Mouse (Mus musculus) left cerebral cortex, postnatal 36 days (tissue): ENCODE results near the gene Il34. TPM values are rescaled to one million over a fixed set of nuclear protein-coding genes. Genes with fewer than 3 reads are reported as not detected.
A peak's percentile ranks its signal among the peaks of the same experiment; 100 is the strongest.

ENCODE experiments used
- DNase-seq, 2 experiments: peaks; one replicate each; pipeline ENCODE4 v3.0.0; 2021 to 2022; ENCODE audit warnings: low spot score in 2 of 2, mixed read lengths in 1 of 2
- intact Hi-C: fragments of 180-260 bp; cut with DNase I; formaldehyde crosslinking; loops from one replicate; pipeline ENCODE4 v1.15.1; 2025
- total RNA-seq, 2 experiments: library from RNA; stranded (reverse); gene quantifications; 2 replicates each; pipeline ENCODE4 v1.2.3; 2021

Il34 gene
- total RNA-seq, 2 experiments from 2014 or later = 103 to 107 TPM

DNA sequence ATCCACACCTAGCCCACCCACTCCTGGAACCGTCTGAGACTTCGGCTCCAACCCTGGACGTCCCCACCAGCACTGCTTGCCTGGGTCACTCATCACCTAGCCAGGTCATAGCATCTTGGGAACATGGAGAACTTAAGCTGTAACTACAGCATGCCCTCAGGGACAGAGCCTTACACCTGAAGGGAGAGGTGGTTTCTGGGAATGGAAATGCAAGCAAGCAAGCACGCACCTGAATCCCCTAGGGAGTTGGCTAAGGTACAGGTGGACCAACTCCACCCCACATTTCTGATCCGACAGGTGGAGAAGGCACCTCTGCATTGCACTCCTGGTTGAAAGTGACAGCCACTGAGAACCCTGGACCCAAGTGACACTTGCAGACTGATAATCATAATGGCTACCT lies 54.2 kb downstream of the Il34 start:
- intact Hi-C loops = loop anchor here (5.0 to 10.0 kb wide), 3 partner anchors 56 to 343 kb away; partner anchors contain the start of genes Clec18a, Il34 and Pdpr
- no peak for DNase-seq

DNA sequence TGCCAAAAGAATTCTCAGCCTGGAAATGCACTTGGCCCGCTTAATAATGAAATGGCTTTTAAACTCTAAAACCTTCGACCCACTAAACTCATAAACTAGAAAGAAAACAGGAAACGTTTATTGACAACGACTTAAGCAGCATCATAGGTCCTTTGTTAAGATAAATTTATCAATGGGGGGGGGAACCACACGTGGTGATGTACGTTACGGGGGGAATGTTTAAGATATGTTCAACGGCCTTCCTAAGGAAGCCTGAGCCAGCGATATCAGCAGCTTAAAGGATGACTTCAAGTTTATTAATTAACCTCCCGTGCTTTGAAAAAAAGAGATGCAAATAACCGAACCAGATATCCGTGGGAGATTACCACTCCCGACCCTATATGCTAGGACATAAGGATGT lies 55.5 kb downstream of the Il34 start:
- DNase-seq = no peak

DNA sequence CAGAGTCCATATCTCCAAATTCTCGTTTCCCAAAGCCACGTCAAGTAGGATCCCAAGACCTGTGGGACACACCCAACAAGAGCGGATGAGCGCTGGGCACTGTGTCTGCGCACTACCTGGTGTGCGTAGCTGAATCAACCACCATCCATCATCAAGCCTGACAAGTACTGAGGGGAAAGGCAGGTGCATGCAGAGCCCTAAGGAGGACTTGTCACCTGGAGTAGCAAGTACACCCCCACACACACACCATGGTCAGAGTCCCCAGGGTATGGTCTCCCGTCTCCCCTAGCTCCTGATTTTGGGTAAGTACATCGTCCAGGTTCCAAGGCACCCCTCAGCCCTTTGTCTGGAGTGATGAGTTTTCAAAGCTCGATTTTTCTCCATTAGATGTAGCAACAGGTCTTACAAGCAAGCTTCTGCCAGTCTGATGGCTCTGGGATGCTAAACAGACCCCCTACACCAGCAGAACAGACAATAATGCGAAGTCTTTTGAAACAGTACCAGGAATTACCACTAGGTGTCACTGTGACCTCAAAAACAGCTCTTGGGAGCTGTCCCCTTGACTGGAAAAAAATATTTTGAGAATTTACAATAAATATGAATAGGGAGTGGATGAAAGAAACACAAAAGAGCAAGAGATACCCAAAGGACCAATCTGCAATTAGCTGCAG lies 56.1 kb downstream of the Il34 start:
- no peak for DNase-seq
- intact Hi-C loops = loop anchor here (5.0 to 10.0 kb wide), 3 partner anchors 58 to 345 kb away; partner anchors contain the start of genes Clec18a, Il34 and Pdpr

More for the DNA sequence above, 55.5 kb downstream of the Il34 start:
- intact Hi-C loops = loop anchor here (5.0 to 10.0 kb wide), 3 partner anchors 57 to 345 kb away; partner anchors contain the start of genes Clec18a, Il34 and Pdpr

DNA sequence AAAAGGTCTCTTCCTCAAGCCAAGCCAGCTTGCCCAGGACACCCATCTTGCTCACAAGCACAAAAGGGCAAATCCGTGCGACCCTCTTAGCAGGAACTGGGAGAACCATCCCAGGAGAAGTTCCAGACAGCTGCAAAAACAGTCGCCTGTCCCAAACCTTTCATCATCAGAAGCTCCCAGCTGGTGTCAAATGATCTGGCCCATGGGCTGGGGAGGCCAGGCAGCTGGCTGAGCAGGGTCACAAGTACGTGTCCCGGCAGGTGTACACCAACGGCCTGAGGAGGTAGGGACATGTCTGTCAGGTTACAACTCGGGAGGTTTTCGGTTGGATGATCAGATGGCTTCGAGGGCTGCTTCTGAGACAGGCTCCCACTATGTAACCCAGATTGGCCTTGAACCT lies 59.1 kb downstream of the Il34 start:
- no peak for DNase-seq
- intact Hi-C loops = no loop called here

DNA sequence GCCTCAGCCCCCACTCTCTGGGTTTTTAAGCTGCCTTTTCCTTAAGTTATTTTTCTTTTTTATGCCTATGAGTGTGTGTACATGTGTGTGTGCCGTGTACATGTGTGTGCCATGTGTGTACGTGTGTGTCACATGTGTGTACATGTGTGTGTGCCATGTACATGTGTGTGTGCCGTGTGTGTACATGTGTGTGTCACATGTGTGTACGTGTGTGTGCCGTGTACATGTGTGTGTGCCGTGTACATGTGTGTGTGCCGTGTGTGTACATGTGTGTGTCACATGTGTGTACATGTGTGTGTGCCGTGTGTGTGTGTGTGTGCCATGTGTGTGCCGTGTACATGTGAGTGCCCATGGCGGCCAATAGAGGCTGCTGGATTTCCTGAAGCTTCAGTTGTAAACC lies 60.6 kb downstream of the Il34 start:
- intact Hi-C loops = no loop called here
- DNase-seq = no peak

DNA sequence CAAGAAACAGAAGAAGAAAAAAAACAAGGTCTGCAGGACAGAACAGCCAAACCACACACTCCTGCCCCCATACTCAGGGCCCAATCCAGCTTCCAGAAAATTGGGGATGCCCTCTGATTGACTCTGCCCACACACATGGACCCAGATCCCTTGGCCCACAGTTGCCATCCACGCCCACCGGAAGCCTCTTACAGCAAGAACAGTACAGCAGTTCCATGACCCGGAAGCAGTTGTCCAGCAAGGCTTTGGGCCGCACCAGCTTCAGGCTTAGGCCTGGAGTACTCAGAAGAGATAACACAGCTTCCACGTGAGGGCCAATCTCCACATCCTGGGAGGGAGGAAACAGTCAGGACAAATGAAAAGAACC lies 63.3 kb downstream of the Il34 start:
- no peak for DNase-seq
- intact Hi-C loops = loop anchor here (5.0 kb wide), 1 partner anchor 95 kb away; no protein-coding TSS in a partner anchor

DNA sequence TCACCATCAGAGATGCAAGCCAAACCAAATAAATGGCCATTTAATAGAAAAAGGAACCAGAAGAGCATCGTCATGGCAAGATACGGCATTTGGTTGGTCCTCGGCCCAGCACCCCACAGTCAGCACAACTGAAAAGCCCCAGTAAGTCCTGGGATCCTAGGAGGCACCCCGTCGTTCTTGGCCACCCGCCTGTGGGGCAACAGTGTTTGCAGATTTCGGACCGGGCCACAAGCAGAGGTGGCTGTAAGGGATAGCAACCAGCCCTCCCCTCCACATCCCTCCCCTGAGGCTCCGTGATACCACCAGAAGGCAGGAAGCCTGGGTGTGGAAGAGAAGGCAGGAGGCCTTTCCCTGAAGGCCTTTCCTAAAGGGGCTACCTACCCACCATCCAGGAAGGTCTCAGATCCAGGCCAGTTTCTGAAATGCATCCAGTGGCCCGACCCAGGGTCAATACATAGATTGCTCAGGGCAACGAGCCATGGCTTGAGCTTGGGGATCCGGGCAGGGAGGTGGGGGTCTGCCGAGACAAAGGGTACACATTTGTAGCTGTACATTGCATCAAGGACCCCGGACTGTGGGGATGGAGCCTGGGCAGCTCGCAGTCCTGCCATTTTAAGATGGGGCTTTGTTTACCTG lies 63.8 kb downstream of the Il34 start:
- DNase-seq = no peak
- intact Hi-C loops = loop anchor here (5.0 kb wide), 1 partner anchor 95 kb away; no protein-coding TSS in a partner anchor

DNA sequence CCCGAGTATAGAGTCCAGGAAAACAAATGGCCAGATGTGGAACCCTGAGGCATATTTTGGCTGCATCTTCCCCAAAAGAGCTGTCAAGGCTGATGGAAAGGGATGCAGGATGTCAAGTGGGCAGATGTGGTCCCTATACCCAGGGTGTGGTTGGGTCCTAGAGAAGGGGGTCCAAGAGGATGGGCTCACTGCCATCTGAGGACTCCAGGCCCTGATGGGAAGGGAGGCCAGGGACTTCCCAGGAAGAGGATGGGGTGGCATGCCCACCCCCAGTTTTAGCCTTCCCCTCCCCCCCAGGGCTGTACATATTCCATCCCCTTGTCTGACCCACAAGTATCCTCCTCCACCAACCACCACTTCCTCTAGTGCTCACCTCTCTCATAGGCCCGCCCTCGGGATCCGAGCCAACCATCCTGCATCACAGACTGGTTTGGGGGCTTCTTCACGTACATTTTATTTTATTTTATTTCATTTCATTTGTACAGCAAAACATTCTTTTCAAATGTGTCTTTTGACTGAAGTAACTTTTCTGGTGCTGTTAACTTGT lies 65.0 kb downstream of the Il34 start:
- DNase-seq = no peak
- intact Hi-C loops = loop anchor here (5.0 kb wide), 1 partner anchor 93 kb away; no protein-coding TSS in a partner anchor

DNA sequence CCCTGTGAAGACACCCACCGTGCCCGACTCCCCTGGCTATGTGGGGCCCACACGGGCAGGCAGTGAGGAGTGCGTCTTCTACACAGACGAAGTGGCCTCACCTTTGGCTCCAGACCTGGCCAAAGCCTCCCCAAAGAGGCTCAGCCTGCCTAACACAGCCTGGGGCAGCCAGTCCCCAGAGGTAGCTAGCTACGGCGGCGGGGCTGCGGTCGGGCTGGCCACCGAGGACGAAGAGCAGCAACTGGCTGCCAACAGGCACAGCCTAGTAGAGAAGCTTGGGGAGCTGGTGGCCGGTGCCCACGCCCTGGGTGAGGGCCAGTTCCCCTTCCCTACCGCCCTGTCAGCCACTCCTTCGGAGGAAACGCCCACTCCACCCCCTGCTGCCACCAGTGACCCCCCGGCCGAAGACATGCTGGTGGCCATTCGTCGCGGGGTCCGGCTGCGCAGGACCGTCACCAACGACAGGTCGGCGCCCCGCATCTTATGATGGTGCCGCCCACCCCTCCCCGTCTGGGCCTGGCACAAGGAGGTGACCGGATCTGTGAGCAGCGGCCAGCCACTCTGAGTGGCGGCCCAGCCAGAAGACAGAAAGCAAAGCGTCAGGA lies 67.0 kb downstream of the Il34 start:
- intact Hi-C loops = no loop called here
- peak in 1 of 2 experiments; percentile 11 for DNase-seq

DNA sequence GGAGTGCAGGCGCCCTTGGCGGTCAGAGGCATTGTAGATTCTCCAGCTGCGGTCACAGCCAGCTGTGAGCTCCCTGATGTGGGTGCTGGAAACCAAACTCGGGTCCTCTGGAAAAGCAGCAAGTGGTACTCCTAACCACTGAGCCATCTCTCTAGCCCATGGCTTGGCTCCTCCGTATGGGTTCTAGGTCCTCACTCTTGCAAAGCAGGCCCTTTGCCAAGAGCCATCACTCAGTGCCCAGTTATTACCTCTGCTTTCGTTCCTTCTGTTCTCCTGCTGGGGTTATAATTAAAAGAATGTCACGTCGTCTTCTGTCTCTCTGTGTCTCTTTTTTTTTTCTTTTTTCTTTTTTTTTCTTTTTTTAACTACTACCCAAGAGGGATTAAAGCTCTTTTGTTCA lies 72.7 kb downstream of the Il34 start:
- no peak for DNase-seq
- intact Hi-C loops = no loop called here

DNA sequence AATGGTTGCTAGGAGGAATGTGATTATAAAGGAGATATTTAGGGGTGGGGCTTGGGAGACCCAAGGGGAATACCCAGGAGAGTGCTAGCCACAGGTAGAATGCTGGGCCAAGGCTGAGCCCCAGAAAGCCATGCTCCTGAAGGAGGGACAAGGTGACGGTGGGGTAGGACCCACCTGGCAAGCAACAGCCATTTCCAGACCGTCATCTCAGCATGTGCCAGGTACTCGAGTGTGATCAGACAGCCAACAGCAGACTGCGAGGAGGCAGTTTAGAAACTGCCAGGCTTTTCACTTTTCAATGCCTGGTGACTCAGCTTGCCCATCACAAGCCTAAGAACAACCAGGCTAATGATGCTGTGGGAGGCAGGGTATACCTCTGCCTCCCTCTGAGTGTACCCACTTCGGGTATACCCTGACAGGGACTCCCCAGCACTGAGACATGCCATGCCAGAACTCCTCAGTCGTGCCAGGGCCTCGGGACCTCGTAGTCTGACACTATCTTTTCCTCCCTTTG lies 74.3 kb downstream of the Il34 start:
- intact Hi-C loops = no loop called here
- peak in 1 of 2 experiments; percentile 24 for DNase-seq

DNA sequence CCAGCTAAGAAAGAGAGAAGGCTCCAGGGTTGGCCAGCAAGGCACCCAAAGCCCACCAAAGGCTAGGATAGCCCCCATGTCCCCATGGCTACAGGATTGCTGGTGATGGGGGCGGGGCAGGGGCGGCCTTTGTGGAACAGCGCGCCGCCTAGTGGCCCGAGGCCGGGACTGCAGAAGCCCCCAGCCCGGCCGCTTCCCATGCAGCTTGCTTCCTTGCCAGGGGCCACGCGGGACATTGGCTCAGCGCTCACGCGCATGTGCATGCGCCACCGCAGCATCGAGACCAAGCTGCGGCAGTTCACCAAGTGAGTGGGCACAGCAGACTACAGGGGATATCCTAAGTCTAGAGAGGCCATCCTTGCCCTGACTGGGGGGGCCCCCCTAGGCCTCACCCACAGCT lies 78.8 kb downstream of the Il34 start:
- DNase-seq = peak in 1 of 2 experiments; percentile 47
- intact Hi-C loops = loop anchor here (2.0 kb wide), 1 partner anchor 80 kb away; no protein-coding TSS in a partner anchor

DNA sequence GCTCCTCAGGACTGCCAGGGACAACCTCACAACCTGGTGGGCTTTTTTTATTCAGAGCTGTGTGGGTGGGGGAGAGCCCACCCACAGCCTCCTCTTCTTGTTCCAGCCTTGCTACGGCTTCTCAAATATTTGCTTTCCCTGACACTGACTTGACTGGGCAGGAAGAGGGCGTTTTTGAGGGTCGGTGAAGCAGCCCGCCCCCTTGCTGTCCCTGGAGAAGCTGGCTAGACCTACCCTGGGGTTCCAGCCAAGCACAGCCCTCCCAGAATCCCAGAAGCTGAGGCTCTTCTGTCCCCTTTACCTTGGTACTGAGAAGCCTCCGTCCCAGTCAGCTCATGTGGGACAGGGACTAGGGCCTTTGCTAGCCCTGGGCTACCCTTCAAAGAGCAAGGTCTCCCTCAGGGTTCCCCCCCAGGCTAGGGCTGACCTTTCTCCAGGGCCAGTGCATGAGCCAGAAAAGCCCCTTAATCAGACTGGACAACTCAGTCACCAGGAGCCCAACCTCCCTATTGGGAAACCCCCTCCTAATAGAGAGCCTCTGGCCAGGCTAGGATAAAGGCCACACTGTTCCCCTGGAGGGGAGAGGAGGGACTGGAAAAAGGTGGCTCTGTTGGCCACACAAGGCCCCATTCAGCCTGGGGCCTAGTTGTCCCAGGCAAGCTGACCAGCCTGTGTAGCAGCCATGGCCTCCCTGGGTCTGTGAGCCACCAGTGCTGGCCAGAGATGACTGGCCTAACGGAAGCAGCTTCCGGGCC lies 80.5 kb downstream of the Il34 start:
- intact Hi-C loops = no loop called here
- DNase-seq = peak in 1 of 2 experiments; percentile 31

DNA sequence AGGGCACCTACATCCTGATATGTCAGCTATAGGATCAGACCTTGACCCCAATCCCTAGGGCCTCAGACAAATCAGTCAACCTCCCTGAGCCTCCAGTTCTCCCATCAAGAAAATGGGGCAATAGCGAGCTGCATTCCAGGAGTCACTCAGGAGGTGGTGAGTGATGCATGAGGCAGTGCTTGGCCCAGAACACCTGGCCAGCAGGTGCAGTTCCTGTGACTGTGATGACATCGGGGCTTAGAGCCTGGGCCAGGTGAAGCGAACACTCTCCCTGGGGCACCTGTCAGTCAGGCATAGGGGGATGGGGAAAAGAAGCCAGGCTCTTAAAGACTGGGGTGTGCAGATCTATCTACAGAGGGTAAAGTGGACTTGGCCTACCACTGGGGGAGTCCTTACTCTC lies 81.2 kb downstream of the Il34 start:
- intact Hi-C loops = loop anchor here (5.0 kb wide), 1 partner anchor 62 kb away; no protein-coding TSS in a partner anchor
- DNase-seq = no peak

DNA sequence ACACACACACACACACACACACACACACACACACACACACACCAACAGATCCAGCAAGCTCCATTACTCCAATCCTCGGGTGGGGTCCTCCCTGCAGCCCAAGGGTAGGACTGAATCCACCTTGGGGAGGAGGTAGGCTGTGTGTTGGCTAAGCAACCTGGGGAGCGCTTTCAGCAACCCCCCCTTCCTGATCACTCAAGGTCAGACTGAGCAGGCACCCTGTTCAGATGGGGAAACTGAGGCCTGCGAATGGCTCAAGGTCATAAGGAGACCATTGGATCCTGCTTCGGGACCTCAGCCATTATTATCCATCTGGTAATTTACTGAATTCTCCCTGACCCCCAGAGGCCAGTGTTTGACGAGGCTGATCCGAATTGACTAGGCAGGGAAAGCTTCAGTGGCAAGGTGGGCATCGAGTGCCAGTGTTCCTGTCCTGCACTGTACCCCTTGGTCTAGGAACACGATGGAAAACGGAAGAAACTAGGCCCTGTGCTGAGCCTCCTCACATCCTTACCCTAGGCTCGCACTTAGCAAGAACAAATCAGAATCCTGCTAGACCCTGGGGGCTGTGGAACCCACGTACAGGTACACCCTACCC lies 83.2 kb downstream of the Il34 start:
- intact Hi-C loops = loop anchor here (5.0 kb wide), 1 partner anchor 60 kb away; no protein-coding TSS in a partner anchor
- no peak for DNase-seq

DNA sequence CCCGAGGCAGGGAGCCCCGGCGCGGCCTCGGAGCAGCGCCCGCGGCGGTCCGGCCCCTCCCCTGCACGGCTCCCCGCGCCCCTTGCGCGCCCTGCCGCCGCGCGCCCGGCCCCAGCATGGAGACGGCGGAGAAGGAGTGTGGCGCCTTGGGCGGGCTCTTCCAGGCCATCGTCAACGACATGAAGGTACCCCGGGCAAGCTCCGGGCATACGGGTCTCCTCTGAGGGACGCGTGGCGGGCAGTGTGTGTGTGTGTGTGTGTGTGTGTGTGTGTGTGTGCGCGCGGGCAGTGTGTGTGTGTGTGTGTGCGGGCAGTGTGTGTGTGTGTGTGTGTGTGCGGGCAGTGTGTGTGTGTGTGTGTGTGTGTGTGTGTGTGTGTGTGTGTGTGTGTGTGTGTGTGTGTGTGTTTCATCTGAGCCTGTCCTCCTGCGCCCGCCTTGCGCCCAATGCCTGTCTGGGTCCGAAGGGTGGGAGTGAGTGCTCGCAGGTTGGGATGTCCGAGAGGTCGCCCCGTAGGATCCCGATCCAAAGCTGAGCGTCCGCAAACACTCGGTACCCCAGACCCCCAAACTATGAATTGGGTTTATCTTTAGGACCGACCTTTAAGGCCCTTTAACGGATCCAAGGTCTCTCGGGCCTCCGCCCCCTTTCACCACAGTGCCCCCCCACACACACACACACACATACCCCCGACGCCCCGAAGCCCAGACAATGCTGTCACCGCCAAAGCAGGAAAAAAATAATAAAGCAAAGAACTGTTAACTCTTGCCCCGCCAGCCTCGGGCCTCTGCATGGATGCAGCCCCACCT lies 83.9 kb downstream of the Il34 start:
- DNase-seq = no peak
- intact Hi-C loops = loop anchor here (5.0 kb wide), 1 partner anchor 60 kb away; no protein-coding TSS in a partner anchor

DNA sequence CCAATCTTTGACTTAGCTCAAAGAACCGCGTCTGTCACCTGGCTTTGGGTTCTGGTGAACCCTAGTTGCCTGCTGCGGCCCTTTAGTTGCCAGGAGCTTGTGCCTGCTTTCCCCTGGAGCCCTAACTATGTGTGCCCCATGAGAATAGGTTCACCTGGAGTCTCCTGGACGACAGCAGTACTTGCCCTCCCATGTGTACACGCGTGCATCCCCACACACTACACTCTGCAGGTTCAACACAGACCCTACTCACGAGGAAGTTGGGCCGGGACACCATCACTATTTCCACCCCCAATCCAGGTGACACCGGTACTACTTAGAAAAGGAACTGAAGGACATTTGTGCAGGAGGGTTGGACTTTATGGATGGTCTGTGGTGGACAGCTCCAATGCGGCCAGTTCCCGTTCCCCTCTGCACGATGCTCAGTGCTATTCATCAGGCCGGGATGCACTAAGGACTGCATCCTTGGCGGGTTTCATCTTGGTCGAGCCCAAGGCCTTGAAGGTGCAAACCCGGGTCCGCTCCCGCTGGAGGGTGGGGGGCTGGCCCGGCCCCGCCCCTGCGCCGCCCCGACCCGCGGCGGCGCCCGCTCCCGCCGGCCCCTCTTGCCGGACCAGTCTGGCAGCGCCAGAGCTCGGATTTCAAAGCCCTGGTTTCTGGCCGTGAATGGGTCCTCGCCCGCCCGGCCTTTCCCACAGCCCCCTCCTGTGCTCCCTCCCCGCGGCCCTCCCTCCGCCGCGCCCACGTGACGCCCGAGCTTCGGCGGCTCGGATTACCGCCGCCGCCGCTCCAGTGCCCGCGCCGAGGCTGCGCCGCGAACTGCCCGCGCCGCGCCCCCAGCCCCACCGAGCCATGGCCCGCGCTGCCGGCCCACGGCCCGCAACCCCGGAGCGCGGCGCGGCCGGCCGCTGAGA lies 84.8 kb downstream of the Il34 start, which contains the start of gene Mtss1l:
Gene Mtss1l (plus strand): TSS at position 792 of the 914 bp plus-strand sequence.
- peak; percentile 69 to 70 for DNase-seq
- intact Hi-C loops = loop anchor here (5.0 kb wide), 1 partner anchor 59 kb away; no protein-coding TSS in a partner anchor
